Mouse (Mus musculus) activated CD4-positive, CD25-positive, alpha-beta regulatory T cell, adult 4 months (primary cell): Measurements from ENCODE around the gene Ndufa4. TPM values are rescaled to one million over a fixed set of nuclear protein-coding genes. Genes with fewer than 3 reads are reported as not detected.
"Not testable (repeated sequence)": the region's sequence is repeated elsewhere in the genome, so short reads cannot be mapped to it uniquely, and the experiment has no call there.

Experiments
- ATAC-seq: one replicate; pipeline ENCODE4 v1.8.0; 2017
- polyA plus RNA-seq, 2 experiments: library from polyadenylated mRNA; unstranded; fragments of 100-300 nt; shearing (Covaris generic); gene quantifications; one replicate each; pipeline ENCODE4 v1.2.1; 2017

Ndufa4 gene
- polyA plus RNA-seq, result 100 to 1,000 TPM; 536 to 581 TPM

DNA sequence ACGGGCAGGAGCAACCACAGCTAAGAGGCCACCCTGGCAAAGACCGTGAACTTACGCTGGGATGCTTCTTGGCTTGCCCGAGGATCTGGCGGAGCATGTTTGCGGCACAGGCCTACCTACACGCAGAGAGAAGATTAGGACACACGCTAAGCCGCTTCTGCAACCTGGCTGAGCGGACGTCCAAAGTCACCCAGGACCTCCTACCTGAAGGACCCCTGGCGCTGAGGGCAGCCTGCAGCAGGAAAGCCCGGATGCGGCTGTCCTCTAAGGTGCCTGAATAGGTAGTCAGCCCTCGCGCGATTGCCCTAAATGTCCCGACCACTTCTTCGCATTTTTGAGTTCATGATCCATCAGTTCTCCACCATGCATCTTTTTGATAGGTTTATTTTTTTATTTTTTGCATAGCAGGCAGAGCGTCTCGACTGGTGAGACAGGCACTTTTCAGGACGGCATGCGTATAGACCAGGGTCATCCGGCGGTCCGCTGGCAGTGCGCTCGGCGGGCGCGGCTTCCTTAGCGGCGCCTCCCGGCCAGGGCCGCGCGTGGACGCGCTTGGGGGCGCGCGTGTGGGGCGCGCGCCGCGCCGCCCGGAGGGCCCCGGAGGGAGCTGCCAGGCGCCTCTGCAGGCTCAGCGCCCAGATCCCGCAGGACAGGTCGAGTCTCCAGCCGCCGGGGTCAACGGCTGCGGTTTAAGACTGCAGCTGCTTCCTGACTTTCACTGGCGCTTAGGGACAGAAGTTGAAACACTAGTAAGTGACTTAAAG is at the start of gene Ndufa4, which contains the start of gene Phf14:
Gene Ndufa4 (minus strand): TSS at position 229 of the 764 bp plus-strand sequence.
Gene Phf14 (plus strand): TSS at position 541 of the 764 bp plus-strand sequence.
- ATAC-seq, result peak; percentile 88

- ATAC-seq, result no peak
Measured at GRCm38 (mm10) chr6:11948100-11948499, 40.8 kb upstream of the Ndufa4 start.

DNA sequence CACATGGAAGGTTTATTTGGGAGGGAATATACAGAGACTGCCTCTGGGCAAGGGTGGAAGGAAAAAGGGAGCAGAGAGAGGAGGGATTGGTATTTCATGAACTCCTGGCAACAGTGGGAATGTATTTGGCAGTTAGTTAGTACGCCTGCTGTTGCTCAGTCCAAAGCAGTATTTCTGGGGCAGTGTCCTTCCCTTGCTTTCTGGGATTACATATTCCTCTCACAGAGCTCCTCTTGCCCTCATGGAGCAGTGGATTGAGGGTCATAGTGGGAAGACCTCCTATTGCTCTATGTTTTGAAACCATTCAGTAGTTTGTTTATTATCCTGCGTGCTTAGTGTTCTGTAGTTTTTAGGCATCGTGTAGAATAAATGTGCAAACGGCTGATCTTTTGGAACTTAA is 34.8 kb upstream of the Ndufa4 start:
- no peak for ATAC-seq

DNA sequence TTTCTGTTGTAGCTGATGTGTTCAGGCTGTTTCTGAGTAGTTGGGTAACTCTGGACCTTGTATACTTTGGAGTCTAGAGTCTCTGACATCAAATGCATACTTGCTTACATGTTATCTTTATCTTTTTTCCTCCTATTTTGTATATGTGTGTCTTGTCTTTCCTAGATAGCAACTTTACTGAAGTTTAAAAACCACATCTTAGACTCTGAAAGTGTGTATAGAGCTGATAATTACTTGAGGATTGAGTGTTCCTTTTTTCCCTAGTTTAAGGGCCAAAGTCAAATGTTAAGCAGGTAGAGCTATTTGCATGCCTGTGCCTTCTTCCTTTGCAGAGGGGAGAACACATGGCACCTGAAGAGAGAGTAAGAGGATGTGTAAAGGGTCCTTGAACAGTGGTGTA is 33.6 kb upstream of the Ndufa4 start:
- ATAC-seq, result no peak

DNA sequence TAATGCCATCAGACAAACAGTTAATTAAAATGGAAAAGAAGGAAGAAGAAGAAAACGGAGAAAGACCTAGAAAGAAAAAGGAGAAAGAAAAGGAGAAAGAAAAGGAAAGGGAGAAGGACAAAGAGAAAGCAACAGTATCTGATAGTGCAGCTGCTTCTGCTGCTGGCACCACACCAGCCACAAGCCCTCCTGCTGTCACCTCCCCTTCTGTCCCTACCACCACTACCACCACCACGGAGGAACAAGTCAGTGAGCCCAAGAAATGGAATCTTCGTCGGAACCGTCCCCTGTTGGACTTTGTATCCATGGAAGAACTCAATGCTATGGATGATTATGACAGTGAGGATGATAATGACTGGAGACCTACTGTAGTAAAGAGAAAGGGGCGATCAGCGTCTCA is 26.1 kb upstream of the Ndufa4 start:
- ATAC-seq, result no peak

DNA sequence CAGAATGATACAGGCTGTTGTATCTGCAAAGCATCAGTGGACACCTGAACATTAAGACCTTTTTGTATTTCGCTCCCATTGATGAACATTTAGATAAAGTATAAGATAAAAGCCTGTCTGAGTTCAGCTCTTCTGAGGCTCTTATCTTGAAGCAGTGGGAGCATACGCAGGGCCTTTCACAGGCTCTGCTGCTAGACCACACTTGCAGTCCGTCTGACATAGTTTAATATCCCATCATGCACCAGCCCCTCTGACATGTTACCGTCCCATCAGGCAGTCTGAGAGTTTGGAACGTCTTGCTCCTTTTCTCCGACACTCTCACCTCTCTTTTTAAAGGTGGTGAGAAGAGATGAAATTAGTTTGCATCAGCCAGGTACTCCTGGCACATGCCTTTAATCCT is 20.2 kb upstream of the Ndufa4 start:
- no peak for ATAC-seq

GRCm38 (mm10) chr6:11926082-11926595 is 18.8 kb upstream of the Ndufa4 start:
- ATAC-seq, result no peak

- ATAC-seq, result peak; percentile 99
Measured at GRCm38 (mm10) chr6:11925496-11926041, 18.3 kb upstream of the Ndufa4 start.

DNA sequence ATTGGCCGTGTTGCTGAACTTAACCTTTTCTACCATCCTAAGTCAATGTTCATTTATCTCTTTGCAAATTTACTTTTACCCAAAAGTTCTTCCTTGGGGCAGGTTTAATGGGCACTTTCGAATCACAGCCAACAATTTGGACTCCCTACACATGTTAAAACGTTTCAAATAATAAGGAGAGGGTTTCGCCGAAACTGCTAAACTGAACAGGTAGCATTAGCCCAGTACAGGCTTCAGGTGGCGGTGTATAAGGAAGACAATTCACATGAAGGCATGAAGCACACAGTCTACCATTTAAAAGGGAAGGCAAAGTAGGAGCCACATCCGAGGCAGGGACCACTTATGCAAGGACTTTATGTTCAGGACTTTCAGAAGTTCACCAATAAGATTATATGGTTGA is 873 bp upstream of the Ndufa4 start:
- ATAC-seq, result no peak

- ATAC-seq, result peak; percentile 1
Measured at GRCm38 (mm10) chr6:11906890-11907268, 418 bp downstream of the Ndufa4 start.

GRCm38 (mm10) chr6:11900809-11901310 is 6.4 kb downstream of the Ndufa4 start:
- no peak for ATAC-seq

- ATAC-seq, result not testable (repeated sequence)
Measured at GRCm38 (mm10) chr6:11875364-11875763, 31.9 kb downstream of the Ndufa4 start.

Other genes with a start within 250 kb of the Ndufa4 start
- 10 to 100 TPM; 35.0 to 57.6 TPM for gene Phf14, start 312 bp upstream of the Ndufa4 start, polyA plus RNA-seq